Mouse (Mus musculus): Measurements from ENCODE around the gene Psip1. TPM values are rescaled to one million over a fixed set of nuclear protein-coding genes. Genes with fewer than 3 reads are reported as not detected.

Gene Psip1
- polyA plus RNA-seq (2014; fragmentation: Illumina TruSeq; extraction: RNeasy Lipid Tissue Mini Kit (QIAGEN cat#74804); ENCODE audit: low read depth, low replicate concordance): 117 TPM

DNA sequence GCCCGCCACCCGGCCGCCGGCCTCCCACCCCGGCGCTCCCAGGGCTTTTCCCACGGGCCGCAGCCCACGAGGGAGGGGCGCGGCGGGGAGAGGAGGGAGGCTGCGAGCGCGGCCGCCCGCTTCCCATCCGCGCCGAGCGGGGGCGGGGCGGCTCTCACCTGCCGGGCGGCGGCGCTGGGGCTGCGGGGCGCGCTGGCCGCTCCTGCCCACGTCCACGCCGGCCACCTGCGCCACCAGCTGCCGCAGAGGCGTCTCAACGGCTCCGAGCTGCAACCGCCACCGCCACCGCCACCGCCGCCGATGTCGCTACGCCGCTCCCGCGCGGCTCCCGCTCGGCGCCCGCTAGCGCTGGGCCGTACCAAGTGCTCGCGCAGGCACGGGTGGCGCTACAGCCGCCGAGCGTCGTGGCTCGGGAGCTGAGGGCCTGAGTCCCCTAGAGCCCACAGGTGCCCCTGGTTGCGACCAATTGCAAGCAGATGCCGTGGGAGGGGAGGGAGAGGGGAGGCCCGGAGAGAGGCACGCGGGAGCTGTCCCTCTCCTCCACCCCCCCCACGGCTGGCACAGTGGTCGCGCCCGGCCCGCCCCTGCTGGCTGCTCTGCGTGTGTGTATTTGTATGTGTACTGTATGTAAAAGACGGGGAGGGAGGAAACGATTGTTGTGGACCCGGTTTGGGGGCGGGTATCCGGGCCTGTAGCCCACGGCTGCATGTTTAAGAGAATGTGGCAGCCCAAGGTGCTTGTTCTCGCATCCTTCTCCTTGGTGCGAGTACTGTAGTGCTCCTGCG lies at the start of gene Psip1:
Gene Psip1 (minus strand): TSS at position 343 of the 785 bp plus-strand sequence.

DNA sequence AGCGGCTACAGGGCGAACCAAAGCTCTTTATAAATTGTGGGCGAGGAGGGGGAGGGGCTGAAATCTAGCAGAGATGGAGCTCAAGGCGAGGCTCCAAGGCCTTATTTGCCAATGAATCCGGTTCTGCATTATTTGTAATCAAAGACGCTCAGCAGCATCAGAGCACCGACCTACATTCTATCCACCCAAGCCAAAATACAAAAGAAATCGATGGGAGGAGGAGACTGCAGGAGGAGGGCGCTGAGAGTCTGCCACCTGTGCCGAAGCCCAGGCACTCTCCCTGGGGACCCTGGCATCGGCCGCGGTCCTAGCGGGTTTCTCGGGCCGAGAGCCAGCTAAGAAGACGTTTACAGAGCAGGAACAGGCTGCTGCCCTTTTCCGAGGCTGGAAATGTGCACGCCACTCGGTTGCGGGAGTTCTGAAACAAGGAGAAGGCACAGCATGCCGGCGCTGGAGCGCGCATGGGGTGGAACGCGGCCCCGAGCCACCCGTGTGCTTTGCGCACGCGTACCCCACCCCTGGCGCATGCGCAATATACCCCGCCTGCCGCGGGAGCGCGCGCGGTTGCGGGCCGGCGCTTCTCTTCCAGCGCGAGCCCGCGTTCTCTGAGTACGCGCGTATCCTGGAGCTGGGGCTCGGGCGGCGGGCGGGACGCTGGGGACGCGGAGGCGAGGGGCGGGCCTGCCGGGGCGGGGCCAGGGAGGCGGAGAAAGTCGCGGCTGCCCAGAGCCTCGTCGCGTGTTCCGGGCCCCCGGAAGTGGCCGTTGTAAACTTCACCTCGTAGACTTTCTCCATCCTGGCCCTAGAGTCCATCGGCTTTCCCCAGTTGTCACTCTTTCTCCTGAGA lies 38.8 kb upstream of the Psip1 start, which contains the start of gene Ccdc171:
Gene Ccdc171 (plus strand): TSS at position 703 of the 847 bp plus-strand sequence.

DNA sequence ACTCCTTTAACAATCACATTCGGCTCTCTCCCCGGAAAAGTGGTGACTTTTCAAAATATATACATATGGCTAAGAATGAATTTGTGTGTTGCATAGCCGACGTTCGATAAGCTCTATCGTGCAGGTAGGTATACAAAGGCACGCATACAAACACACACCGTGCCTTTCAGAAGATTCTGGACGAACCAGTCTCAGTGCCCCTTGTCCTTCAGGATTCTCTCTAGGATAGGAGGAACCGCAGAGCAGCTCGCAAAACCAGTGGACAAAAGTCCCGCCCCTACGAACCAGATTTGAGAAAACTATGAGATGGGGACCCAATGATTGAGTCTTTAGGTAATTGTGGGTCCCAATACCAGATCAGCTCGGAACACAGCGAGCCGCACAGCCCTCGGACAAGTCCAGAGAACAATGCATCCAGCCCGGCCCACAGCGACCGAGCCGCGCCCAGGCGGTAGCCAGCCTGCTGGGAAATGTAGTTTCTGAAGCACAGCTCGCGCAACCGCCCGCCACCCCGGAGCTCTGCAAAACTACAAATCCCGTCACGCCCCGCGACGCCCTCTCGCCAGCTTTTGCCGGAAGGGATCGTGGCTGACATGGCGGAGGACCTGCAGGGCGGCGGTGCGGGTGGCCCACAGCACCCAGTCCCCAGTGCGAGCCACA lies 69.0 kb downstream of the Psip1 start, which contains the start of gene Snapc3:
Gene Snapc3 (plus strand): TSS at position 565 of the 660 bp plus-strand sequence.

Other genes starting within 250 kb of the Psip1 start
- gene Ttc39b, start 162.2 kb downstream of the Psip1 start, polyA plus RNA-seq (2014; fragmentation: Illumina TruSeq; extraction: RNeasy Lipid Tissue Mini Kit (QIAGEN cat#74804); ENCODE audit: low read depth, low replicate concordance): 82.6 TPM
- gene Snapc3, start 68.7 kb downstream of the Psip1 start, polyA plus RNA-seq (2014; fragmentation: Illumina TruSeq; extraction: RNeasy Lipid Tissue Mini Kit (QIAGEN cat#74804); ENCODE audit: low read depth, low replicate concordance): 57.5 TPM
- gene Ccdc171, start 39.1 kb upstream of the Psip1 start, polyA plus RNA-seq (2014; fragmentation: Illumina TruSeq; extraction: RNeasy Lipid Tissue Mini Kit (QIAGEN cat#74804); ENCODE audit: low read depth, low replicate concordance): 7.9 TPM